Mouse (Mus musculus) heart, adult 8-10 months (tissue): Measurements from ENCODE around the gene Katnbl1. TPM values are rescaled to one million over a fixed set of nuclear protein-coding genes. Genes with fewer than 3 reads are reported as not detected.

ENCODE experiments used
- total RNA-seq, 4 experiments: library from RNA; stranded (reverse); gene quantifications; 2 replicates each; pipeline ENCODE4 v1.2.4; 2022

The Katnbl1 gene
- total RNA-seq, 4 experiments from 2014 or later = 3.6 to 4.4 (median 4.1) TPM

Other genes with a start within 250 kb of the Katnbl1 start
- gene Olfr1316, start 244.2 kb upstream of the Katnbl1 start, total RNA-seq = not detected
- not detected for gene Olfr1317, start 238.9 kb upstream of the Katnbl1 start, total RNA-seq
- gene Olfr1318, start 225.0 kb upstream of the Katnbl1 start, total RNA-seq = not detected
- 1 to 10 TPM; 2.6 to 3.6 (median 2.8) TPM for gene Lpcat4, start 139.7 kb upstream of the Katnbl1 start, total RNA-seq
- gene Nutm1, start 119.9 kb upstream of the Katnbl1 start, total RNA-seq = not detected
- 10 to 100 TPM; 57.1 to 65.3 (median 63.2) TPM for gene Nop10, start 117.3 kb upstream of the Katnbl1 start, total RNA-seq
- 10 to 100 TPM; 28.2 to 35.4 (median 31.2) TPM for gene Slc12a6, start 113.4 kb upstream of the Katnbl1 start, total RNA-seq
- 1 to 10 TPM in 2 of 4 experiments, under 1 TPM in 2; 0.49 to 2.4 (median 0.91) TPM for gene Gm21985, start 112.9 kb upstream of the Katnbl1 start, total RNA-seq
- gene Emc4, start 11.2 kb upstream of the Katnbl1 start, total RNA-seq = 10 to 100 TPM; 66.5 to 73.6 (median 70.5) TPM
- 10 to 100 TPM; 15.8 to 17.0 (median 16.4) TPM for gene Emc7, start 75.8 kb downstream of the Katnbl1 start, total RNA-seq
- gene Chrm5, start 101.6 kb downstream of the Katnbl1 start, total RNA-seq = not detected
- 10 to 100 TPM; 16.7 to 19.1 (median 18.9) TPM for gene Aven, start 113.8 kb downstream of the Katnbl1 start, total RNA-seq